Mouse (Mus musculus) MEL (cell line): Measurements from ENCODE around the gene Alkbh4. TPM values are rescaled to one million over a fixed set of nuclear protein-coding genes. Genes with fewer than 3 reads are reported as not detected.

Experiments used
- DNase-seq: peaks from one replicate; pipeline ENCODE4 v3.0.0; 2011; ENCODE audit warnings: low read depth, low spot score
- H3K27ac ChIP-seq: 2 replicates; pipeline ENCODE4 v1.5.1; 2012; ENCODE audit warnings: low read depth, mild to moderate bottlenecking, control low read depth, low read length, moderate library complexity; ENCODE audit not compliant: control insufficient read depth
- H3K27me3 ChIP-seq, 2 experiments: fragments of 150-350 bp in 1 of 2; sonication (generic) in 1 of 2; 2 replicates each; pipeline ENCODE4 v1.6.1; 2012; ENCODE audit warnings: low read length in 2 of 2, mild to moderate bottlenecking in 2 of 2, improper control_type of control experiment in 1 of 2, moderate library complexity in 1 of 2; ENCODE audit not compliant: insufficient read depth in 2 of 2, control insufficient read depth in 1 of 2
- H3K36me3 ChIP-seq, 2 experiments: 2 replicates each; pipeline ENCODE4 v1.6.1; 2012 to 2014; ENCODE audit warnings: low read length in 2 of 2, improper control_type of control experiment in 1 of 2, inconsistent platforms in 1 of 2, mild to moderate bottlenecking in 1 of 2; ENCODE audit not compliant: insufficient read depth in 2 of 2, control insufficient read depth in 1 of 2
- H3K4me1 ChIP-seq, 2 experiments: fragments of 150-350 bp in 1 of 2; sonication (generic) in 1 of 2; 2 replicates each; pipeline ENCODE4 v1.6.1; 2012; ENCODE audit warnings: low read length in 2 of 2, improper control_type of control experiment in 1 of 2, mild to moderate bottlenecking in 1 of 2; ENCODE audit not compliant: insufficient read depth in 2 of 2, control insufficient read depth in 1 of 2
- H3K4me3 ChIP-seq, 2 experiments: fragments of 150-350 bp in 1 of 2; sonication (generic) in 1 of 2; 2 replicates each; pipeline ENCODE4 v1.5.1; 2012; ENCODE audit warnings: low read depth in 2 of 2, low read length in 2 of 2, mild to moderate bottlenecking in 2 of 2, moderate library complexity in 2 of 2, control low read depth in 1 of 2, improper control_type of control experiment in 1 of 2; ENCODE audit not compliant: control insufficient read depth in 1 of 2, insufficient read depth in 1 of 2
- H3K79me2 ChIP-seq: 2 replicates; pipeline ENCODE4 v1.6.1; 2012; ENCODE audit warnings: mild to moderate bottlenecking, low read length, moderate library complexity; ENCODE audit not compliant: control insufficient read depth, poor library complexity, insufficient read depth
- H3K9ac ChIP-seq: 2 replicates; pipeline ENCODE4 v1.6.1; 2012; ENCODE audit warnings: low read depth, mild to moderate bottlenecking, control low read depth, low read length, moderate library complexity; ENCODE audit not compliant: control insufficient read depth, poor library complexity, severe bottlenecking
- H3K9me3 ChIP-seq: fragments of 150-350 bp; sonication (generic); replicated peaks from 2 replicates; pipeline ENCODE4 v1.6.1; 2012; ENCODE audit warnings: mild to moderate bottlenecking, low read length, improper control_type of control experiment, moderate library complexity; ENCODE audit not compliant: insufficient read depth
- BHLHE40 ChIP-seq: IDR thresholded peaks from 2 replicates; pipeline ENCODE4 v1.6.1; 2012; ENCODE audit warnings: low read depth, mild to moderate bottlenecking, inconsistent platforms, low read length, improper control_type of control experiment, borderline replicate concordance
- CHD2 ChIP-seq: IDR thresholded peaks from 2 replicates; pipeline ENCODE4 v1.6.1; 2011; ENCODE audit warnings: low read length, improper control_type of control experiment
- CTCF ChIP-seq, 3 experiments: IDR thresholded peaks in 2 of 3; conservative IDR thresholded peaks in 1 of 3; 2 replicates each; pipeline ENCODE4 v1.5.1; 2011 to 2012; ENCODE audit warnings: low read length in 3 of 3, low read depth in 2 of 3, mild to moderate bottlenecking in 2 of 3, improper control_type of control experiment in 1 of 3, inconsistent platforms in 1 of 3, mixed read lengths in 1 of 3, moderate library complexity in 1 of 3; ENCODE audit not compliant: control insufficient read depth in 1 of 3, insufficient read depth in 1 of 3, poor library complexity in 1 of 3, severe bottlenecking in 1 of 3
- E2F4 ChIP-seq: IDR thresholded peaks from 2 replicates; pipeline ENCODE4 v1.6.1; 2011; ENCODE audit warnings: low read depth, low read length, improper control_type of control experiment, borderline replicate concordance
- ELF1 ChIP-seq: IDR thresholded peaks from 2 replicates; pipeline ENCODE4 v1.6.1; 2014; ENCODE audit warnings: low read depth, mild to moderate bottlenecking, inconsistent platforms, low read length, improper control_type of control experiment, moderate library complexity
- ETS1 ChIP-seq: IDR thresholded peaks from 2 replicates; pipeline ENCODE4 v1.6.1; 2012; ENCODE audit warnings: low read depth, mild to moderate bottlenecking, inconsistent platforms, low read length, improper control_type of control experiment, moderate library complexity
- GABPA ChIP-seq: IDR thresholded peaks from 2 replicates; pipeline ENCODE4 v1.6.1; 2012; ENCODE audit warnings: low read depth, mild to moderate bottlenecking, inconsistent platforms, low read length, improper control_type of control experiment, moderate library complexity
- MAX ChIP-seq: IDR thresholded peaks from 2 replicates; pipeline ENCODE4 v1.6.1; 2011; ENCODE audit warnings: low read length, improper control_type of control experiment
- MAZ ChIP-seq: IDR thresholded peaks from 2 replicates; pipeline ENCODE4 v1.6.1; 2012; ENCODE audit warnings: low read depth, mild to moderate bottlenecking, inconsistent platforms, low read length, improper control_type of control experiment
- MEF2A ChIP-seq: IDR thresholded peaks from 2 replicates; pipeline ENCODE4 v1.6.1; 2014; ENCODE audit warnings: low read depth, mild to moderate bottlenecking, inconsistent platforms, low read length, improper control_type of control experiment; ENCODE audit not compliant: poor library complexity, insufficient replicate concordance, severe bottlenecking; ENCODE audit errors: extremely low read depth
- MYC ChIP-seq: IDR thresholded peaks from 2 replicates; pipeline ENCODE4 v1.6.1; 2011; ENCODE audit warnings: low read depth, mild to moderate bottlenecking, low read length, improper control_type of control experiment, moderate library complexity
- NRF1 ChIP-seq: IDR thresholded peaks from 2 replicates; pipeline ENCODE4 v1.6.1; 2014; ENCODE audit warnings: low read depth, mild to moderate bottlenecking, inconsistent platforms, low read length, improper control_type of control experiment, moderate library complexity; ENCODE audit not compliant: poor library complexity, insufficient read depth, severe bottlenecking
- POLR2AphosphoS2 ChIP-seq: IDR thresholded peaks from 2 replicates; pipeline ENCODE4 v1.6.1; 2011; ENCODE audit warnings: low read length, improper control_type of control experiment
- RAD21 ChIP-seq: IDR thresholded peaks from 2 replicates; pipeline ENCODE4 v1.6.1; 2011; ENCODE audit warnings: mild to moderate bottlenecking, low read depth, low read length, improper control_type of control experiment
- SMC3 ChIP-seq: IDR thresholded peaks from 2 replicates; pipeline ENCODE4 v1.6.1; 2011; ENCODE audit warnings: low read depth, low read length, improper control_type of control experiment
- TAL1 ChIP-seq: IDR thresholded peaks from 2 replicates; pipeline ENCODE4 v1.6.1; 2012; ENCODE audit warnings: mild to moderate bottlenecking, inconsistent platforms, low read length, moderate library complexity, mixed read lengths
- TBP ChIP-seq: IDR thresholded peaks from 2 replicates; pipeline ENCODE4 v1.8.0; 2011; ENCODE audit warnings: low read depth, low read length, improper control_type of control experiment
- USF1 ChIP-seq: IDR thresholded peaks from 2 replicates; pipeline ENCODE4 v1.6.1; 2014; ENCODE audit warnings: low read depth, mild to moderate bottlenecking, inconsistent platforms, low read length, improper control_type of control experiment, moderate library complexity
- ZMIZ1 ChIP-seq: IDR thresholded peaks from 2 replicates; pipeline ENCODE4 v1.6.1; 2012; ENCODE audit warnings: low read depth, mild to moderate bottlenecking, inconsistent platforms, low read length, improper control_type of control experiment, moderate library complexity
- ZNF384 ChIP-seq: IDR thresholded peaks from 2 replicates; pipeline ENCODE4 v1.6.1; 2012; ENCODE audit warnings: low read depth, mild to moderate bottlenecking, inconsistent platforms, low read length, improper control_type of control experiment
- polyA plus RNA-seq, 2 experiments: library from polyadenylated mRNA; stranded (reverse) in 1 of 2; unstranded in 1 of 2; fragments of >175 nt in 1 of 2; fragments of >200 nt in 1 of 2; gene quantifications; 2 replicates each; pipeline versions ENCODE4 v1.2.1 to v1.2.4; 2012; ENCODE audit warnings: low replicate concordance in 2 of 2, low read depth in 1 of 2; ENCODE audit not compliant: insufficient read length in 2 of 2, insufficient read depth in 1 of 2, missing spikeins in 1 of 2
- total RNA-seq: library from RNA; depleted of rRNA; stranded (reverse); fragments of 300-350 nt; gene quantifications from 2 replicates; pipeline ENCODE4 v1.2.3, GENCODE M21; 2012

The Alkbh4 gene
- total and polyA plus RNA-seq, 3 experiments: 23.2 to 24.2 TPM; not detected in 1

DNA sequence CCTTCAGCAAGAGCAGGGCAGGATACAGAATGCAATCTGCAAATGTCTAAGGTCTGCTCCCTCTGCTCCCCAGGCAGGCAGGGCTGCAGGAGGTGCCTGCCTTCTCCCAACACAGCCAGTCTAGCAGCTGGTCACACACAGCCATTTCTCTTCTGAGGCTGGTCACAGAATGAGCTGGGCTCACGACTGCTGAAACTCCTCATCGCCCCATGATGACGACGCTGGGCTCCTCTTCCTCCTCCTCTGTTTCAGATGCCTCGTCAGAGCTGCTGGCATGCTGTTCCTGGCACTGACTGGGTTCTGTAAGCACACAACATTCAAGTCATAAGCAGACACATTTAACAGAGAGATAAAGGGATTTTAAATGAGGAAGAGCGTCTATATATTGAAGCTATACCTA is 45.3 kb downstream of the Alkbh4 start:
- Histone ChIP-seq H3K4me1 (peaks cover 11 to 28% of the 10 kb centered on the region in 2 experiments), H3K36me3 (peaks cover 2 to 20% of the 10 kb centered on the region in 2 experiments; a peak in 3 of 4 replicates), H3K79me2 (no peaks in the 10 kb centered on the region), H3K27me3 (no peaks in the 10 kb centered on the region), H3K4me3 (no peak overlapping the region), H3K9ac (no peak overlapping the region), H3K27ac (no peak overlapping the region), H3K9me3 (no peaks in the 10 kb centered on the region)
- TF ChIP-seq NRF1: no peak
- no peak for TF ChIP-seq TAL1
- no peak for TF ChIP-seq TBP
- no peak for TF ChIP-seq GABPA
- TF ChIP-seq RAD21: no peak
- no peak for TF ChIP-seq ZMIZ1
- no peak for TF ChIP-seq MAX
- no peak for TF ChIP-seq CTCF (IDR thresholded peaks at IDR 0.05 in 2 of 3, conservative IDR thresholded peaks at IDR 0.05 in 1 of 3; ENCODE audit: control insufficient read depth in 1 of 3, insufficient read depth in 1 of 3, low read depth in 2 of 3, low read length in 3 of 3, poor library complexity in 1 of 3, severe bottlenecking in 1 of 3)
- no peak for TF ChIP-seq POLR2AphosphoS2
- no peak for TF ChIP-seq MEF2A
- TF ChIP-seq ELF1: no peak
- TF ChIP-seq ETS1: no peak
- no peak for TF ChIP-seq BHLHE40
- no peak for TF ChIP-seq MYC
- TF ChIP-seq ZNF384: no peak
- TF ChIP-seq E2F4: no peak
- DNase-seq: no peak

DNA sequence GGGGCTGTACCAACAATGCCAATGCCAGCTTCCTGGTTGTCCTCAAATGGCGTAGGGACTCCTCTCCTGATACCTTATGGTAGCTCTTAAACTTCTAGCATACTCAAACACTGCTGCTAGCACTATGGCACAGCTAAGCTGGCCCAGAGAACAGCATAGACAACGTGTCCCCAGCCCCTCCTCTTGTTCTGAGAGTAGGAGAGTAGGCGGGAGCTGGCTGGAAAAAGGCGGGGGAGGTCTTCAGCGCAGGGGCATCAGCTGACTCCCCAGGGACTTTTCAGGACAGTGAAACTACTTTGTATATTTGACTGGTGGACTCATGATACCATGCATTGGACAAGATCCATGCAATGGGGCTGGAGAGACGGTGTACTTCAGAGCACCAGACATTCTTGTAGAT is 46.1 kb downstream of the Alkbh4 start:
- Histone ChIP-seq H3K9ac (peak overlapping the region; percentile 8; the same call in 1 of the 2 replicates), H3K27me3 (no peaks in the 10 kb centered on the region), H3K4me3 (no peak overlapping the region), H3K36me3 (peaks cover 4 to 20% of the 10 kb centered on the region in 2 experiments; a peak in 3 of 4 replicates)
- TF ChIP-seq MAX: no peak
- no peak for TF ChIP-seq CTCF (IDR thresholded peaks at IDR 0.05 in 2 of 3, conservative IDR thresholded peaks at IDR 0.05 in 1 of 3; ENCODE audit: control insufficient read depth in 1 of 3, insufficient read depth in 1 of 3, low read depth in 2 of 3, low read length in 3 of 3, poor library complexity in 1 of 3, severe bottlenecking in 1 of 3)
- peak; percentile 8; the same call in 1 of the 2 replicates for TF ChIP-seq USF1
- TF ChIP-seq CHD2: no peak
- no peak for TF ChIP-seq SMC3
- TF ChIP-seq MYC: no peak
- no peak for TF ChIP-seq MAZ
- TF ChIP-seq, all 39 proteins: peak for 1
- peak overlapping the region; percentile 91 for H3K27ac ChIP-seq
- no peaks in the 10 kb centered on the region for H3K79me2 ChIP-seq
- no peaks in the 10 kb centered on the region for H3K9me3 ChIP-seq
- peaks cover 11 to 28% of the 10 kb centered on the region in 2 experiments for H3K4me1 ChIP-seq
- no peak for DNase-seq
